Mouse (Mus musculus) cerebellum, adult 9-11 months (tissue): ENCODE measurements at regions not wholly inside any gene's neighbourhood (a gene's known extent, or its start where the extent isn't known, plus 50 kb on each side); places are given as distances from the start of the nearest gene placed in this dataset.

Experiments
- DNase-seq: peaks from one replicate; pipeline ENCODE4 v3.0.0; 2022

DNA sequence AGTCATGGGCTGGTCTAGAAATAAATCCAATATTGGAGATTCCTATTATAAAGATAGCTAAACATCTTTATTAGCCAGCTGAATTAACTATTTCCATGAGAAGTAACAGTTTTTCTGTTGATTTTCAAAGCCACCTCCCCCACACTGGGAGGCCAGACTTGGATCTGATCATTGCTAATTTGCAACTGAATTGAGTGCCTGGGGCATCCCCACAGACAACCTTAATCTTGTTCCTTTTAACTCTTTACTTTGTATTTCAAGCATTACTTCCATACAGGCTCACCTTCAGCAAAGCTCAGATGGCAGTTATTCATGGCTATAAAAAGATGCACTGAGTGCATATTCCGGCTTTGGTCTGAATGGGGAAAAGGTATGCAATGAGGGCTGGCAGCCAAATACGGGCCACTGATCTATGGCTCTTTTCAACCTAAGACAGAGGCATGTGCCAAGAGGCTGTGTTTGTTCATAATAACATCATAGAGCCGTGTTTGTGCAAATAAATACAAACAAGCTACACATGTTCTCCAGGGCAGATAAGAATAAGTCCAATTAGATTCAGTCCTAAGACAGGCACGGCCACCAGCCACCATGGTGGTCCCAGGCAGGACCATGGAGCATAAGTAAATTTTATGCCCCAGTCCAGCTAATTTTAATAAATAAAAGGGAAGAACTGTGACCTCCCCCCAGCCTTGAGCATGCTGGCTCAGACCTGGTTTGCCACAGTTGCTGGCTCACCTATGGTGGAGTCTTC lies 194.5 kb upstream of the Ttc29 start:
- no peak for DNase-seq

DNA sequence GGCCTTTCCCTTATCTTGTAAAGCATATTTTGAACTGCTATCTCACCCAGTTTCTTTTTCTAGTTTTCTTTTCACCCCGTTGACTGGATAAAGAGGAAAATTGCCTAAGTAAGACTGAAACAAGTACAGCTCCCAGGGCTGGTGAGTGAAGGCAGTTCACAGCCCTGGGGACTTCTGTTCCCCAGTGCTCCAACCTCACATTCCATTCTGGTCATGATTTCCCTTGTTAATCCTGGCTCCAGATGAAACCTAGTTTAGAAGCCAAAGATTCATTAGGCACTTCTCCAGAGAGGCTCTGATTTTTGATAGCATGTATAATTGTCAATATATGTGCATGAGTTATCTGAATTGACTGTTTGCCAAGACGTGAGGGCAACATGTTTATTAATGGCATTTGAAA lies 191.6 kb upstream of the Ttc29 start:
- no peak for DNase-seq

DNA sequence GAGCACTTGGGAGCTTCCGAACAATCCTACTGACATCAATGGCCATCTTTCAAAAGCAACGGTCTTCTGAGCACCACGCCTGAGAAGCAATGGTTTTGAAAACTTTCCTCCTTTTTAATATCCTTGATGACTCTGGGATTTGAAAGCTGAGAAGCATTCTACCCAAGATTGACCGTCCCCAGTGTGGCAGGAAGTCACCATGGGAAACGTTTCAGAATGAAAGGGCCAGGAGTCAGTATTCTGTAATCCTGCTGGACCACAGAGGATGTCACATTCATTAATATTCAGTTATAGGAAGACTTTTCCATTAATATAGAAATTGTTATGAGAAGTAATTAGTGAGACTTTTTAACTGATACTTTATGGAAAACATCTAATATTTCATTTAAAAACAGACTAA lies 190.1 kb upstream of the Ttc29 start:
- DNase-seq, result no peak

DNA sequence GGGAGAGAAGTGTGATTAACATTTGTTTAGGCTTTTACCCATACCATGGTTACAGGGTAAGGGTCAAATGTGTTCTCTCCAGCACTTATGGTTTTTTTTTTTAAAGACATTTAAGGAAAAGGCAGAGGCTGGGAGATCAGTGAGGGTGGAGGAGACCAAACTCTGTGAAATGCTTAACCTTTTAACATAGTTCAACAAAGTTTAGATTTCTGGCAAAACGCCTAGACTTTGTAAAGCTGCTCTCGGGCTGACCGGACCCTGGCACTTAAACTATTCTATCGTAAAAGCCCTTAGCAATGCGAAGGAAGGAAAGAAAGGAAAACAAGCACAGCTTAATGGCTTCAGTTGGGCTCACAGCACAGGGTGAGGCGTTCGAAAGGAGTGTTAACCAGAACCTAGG lies 189.6 kb upstream of the Ttc29 start:
- no peak for DNase-seq

DNA sequence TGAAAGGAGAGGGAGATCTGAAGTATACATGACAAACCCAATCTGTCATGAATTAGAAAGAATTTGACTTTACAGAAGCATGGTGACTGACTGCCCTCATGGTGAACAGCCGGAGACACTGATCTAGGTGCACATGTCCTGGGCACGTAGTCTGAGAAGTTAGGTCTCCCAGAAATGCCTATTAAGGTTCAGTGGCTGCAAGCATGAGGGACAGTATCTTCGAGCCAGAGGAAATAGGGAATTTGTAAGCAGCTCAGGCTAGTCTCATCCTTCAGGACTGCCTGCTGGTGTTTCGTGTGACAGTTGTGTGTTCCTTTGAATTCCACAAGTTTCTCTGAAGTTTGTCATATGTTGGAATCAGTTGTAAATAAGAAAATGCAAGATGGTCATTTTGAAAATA lies 189.2 kb upstream of the Ttc29 start:
- no peak for DNase-seq

DNA sequence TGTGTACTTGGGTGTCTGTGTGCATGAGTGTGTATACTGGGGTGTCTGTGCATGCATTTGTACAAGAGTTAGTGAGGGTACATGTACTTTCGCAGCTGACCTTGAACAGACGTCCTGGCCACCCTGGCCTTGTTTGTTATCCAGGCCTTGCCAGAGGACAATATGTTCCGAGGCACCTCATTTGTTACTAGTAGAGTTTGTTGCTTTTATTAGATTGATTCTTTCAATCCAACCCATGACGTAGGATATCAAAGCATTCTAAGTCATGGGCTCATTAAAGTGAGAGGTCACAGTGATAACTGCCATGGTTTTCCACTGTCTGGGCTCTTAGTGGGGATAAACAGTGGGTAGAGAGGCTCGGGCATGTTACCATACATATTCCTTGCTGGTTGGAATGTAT lies 188.1 kb upstream of the Ttc29 start:
- no peak for DNase-seq

DNA sequence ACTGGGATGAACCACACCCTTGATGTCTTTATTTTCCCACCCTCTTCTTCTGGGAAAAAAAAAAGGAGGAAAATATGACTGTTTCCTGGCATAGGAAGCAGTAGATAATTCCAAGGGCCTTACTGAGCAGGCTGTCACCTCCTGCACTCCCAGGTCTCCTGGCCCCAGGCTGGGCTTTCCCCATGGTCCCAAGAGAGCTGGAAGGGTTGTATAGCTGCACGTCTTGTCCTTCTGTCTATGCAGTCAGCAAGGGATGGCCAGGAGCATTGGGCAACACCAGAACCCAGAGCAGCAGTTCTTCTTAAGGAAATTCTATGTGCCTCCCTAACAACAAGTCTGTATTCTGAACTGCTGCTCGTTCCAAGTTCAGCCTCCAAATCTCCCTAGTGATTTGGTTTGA lies 185.7 kb upstream of the Ttc29 start:
- DNase-seq, result no peak

DNA sequence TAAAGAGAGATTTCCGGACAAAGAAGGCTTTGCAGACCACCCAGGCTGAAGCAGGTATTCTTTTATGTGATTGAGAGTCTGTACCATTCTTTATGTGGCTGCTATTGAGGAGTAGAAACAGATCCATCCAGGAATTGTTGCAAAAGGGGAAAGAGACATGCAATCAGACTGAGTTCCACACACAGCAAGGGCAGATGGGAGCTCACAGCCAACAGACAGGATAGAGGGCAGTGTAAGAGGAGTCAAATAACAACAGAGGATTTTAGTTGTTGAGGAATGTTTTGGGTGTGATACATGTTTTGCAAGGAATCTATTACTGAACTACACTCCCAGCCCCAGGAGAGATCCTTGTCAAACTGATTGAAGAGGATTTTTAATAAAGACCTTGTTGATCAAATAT lies 184.2 kb upstream of the Ttc29 start:
- no peak for DNase-seq

DNA sequence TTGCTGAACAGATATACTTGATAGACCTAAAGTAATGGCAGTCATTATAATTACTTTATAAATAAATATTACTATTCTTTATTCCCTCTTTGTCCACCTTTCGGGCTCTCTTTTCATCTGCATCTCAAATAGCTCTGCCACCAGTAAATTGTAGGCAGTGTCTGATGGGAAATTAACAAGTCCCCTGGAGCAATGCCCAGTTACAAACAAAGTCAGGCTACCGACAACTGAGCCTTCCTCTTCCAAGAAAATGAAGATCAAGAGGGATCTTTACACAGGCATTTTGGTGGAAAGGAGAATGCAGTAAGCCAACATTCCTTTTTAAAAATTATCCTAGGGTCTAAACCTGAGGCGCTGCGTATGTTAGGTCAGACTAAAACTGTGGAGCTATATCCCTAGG lies 181.3 kb upstream of the Ttc29 start:
- no peak for DNase-seq

DNA sequence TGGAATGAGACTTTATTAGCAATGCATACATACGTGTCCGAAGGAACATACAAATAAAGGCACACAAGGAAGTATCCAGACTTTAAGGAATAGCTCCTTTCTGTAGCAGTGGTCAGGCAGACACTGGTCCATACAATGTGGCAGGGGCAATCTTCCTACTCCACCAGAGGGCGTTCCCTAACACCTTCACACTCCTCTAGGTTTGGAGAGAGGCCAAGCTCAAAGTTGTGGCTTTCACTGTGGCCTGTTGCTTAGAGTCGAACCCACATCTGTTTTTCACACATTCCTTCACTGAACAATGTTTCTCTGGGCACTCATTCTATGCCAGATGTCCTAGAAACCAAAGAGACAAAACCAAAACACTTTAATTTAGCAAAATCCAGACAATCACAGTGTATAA lies 178.4 kb upstream of the Ttc29 start:
- no peak for DNase-seq

DNA sequence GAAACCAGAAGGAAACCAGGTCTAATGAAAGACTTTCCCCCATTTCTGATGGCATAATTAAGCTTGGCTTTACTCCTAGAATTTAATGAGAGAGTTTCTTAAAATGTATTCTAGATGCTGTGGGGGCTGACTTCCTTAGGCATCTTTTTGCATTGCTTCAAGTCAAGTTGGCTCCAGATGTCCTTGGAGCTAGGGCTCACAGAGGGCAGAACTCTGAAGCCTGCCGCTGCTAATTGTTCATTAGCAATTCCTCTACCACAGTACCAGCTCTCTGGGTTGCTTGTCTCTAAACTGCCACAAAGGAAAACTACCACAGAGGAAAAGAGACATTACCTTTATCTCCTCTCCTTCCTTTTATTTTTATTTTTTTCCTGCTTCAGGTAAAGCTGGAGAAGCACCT lies 175.9 kb upstream of the Ttc29 start:
- no peak for DNase-seq

DNA sequence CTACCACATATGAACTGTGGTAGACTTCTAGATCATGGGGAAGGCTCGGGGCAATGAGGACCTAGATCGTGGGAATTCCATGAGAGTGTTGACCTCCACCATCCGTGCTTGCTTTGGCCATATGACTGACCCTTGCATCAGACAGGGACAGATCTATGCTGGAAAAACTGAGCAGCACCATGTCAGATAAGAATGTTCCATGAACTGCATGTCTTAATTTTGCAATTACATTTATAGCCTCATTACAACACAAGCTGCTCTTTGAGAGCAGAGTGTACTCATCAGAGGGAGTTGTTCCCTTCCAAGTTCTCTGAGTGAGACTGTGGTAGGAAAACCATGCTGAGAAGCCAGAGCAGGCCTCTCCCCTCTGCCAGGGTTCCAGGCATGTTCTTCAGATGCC lies 166.4 kb upstream of the Ttc29 start:
- no peak for DNase-seq

DNA sequence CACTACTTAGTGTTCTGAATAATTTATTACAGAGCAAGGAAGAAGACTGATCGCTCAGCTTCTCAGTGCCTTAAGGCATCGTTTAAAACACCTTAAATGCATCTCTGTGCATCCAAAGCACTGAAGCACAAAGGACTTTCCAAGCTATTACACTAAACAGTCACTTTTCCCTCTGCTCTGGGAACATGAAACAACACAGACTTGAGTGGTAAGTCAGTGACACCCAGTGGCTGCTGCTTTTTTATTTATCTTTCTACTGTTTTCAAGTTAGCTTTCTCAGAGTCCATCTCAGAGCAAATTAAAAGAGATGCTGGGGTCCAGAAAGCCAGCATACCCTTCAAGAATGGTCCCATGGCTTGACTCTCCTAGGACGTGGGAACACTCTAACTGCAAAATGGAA lies 162.3 kb upstream of the Ttc29 start:
- DNase-seq, result no peak

DNA sequence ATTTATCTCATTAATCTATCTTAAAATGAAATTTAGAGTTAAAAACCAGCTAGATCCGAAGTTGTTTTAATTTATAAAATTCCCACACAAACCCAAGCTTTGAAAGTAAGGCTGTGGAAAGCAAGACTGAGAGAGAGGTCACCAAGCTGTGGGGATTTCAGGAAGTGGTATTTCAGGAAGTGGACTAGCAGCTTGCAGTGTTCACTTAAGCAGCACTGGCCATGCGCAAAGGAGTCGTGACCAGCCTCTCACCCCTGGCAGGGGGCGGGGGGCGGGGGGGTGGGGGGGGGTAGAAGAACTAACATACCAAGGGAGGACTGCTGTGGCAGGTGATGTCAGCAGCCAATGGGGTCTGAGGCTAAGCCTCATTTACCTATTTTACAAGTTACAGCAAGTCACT lies 158.7 kb upstream of the Ttc29 start:
- DNase-seq, result no peak

DNA sequence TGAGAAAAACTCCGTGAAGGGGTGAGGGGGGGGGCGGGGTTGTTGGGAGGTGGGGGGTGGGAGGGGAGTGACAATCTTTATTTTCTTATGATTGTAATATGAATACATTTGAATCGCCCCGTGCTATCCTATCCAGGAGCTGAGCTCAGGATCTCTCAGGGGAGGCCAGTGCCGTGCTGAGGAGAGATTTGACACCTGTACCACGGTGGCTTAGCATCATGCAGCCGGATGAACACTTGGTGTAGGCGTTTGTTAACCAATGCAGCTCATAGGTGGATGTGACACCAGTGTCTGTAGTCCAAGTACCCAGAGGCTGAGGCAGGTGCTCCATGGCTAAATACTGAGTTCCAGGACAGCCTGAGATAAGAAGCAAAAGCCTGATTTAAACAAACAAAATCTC lies 158.2 kb upstream of the Ttc29 start:
- no peak for DNase-seq

DNA sequence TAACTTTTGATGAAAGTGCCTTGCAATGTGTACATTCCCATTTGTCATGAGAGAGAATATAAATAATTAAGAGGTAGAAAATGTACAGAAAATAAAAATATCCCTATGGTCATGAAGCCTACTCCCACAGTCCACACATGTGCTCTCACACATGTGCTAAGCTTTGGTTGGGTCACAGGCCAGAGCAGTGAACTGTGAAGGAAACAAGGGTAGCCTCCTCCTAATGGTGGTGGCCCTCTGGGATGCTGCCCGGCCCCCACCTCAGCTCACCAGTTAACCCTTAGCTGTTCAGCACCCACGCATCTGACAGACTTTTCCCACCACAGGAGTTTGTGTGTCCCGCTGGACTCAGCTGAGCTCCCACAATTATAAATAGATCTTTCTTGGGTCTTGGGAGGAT lies 157.6 kb upstream of the Ttc29 start:
- DNase-seq, result no peak

DNA sequence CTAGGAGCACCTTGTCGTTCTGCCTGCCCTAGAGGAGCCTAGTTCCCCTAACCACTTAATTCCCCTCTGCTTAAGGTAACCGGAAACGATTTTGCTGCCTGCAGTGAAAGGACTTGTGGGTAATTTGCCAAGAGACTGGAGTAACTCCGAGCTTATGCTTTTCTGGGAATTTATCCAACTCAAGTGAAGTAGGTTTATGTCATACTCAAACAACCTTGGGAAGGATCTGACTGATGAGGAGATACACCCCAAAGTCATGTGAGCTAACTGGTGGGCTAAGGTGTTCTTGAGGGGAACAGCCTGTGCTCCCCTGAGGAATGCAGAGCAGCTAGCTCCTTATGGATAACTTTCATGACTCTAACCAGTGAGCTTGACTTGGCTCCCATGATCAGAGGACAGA lies 155.7 kb upstream of the Ttc29 start:
- no peak for DNase-seq

DNA sequence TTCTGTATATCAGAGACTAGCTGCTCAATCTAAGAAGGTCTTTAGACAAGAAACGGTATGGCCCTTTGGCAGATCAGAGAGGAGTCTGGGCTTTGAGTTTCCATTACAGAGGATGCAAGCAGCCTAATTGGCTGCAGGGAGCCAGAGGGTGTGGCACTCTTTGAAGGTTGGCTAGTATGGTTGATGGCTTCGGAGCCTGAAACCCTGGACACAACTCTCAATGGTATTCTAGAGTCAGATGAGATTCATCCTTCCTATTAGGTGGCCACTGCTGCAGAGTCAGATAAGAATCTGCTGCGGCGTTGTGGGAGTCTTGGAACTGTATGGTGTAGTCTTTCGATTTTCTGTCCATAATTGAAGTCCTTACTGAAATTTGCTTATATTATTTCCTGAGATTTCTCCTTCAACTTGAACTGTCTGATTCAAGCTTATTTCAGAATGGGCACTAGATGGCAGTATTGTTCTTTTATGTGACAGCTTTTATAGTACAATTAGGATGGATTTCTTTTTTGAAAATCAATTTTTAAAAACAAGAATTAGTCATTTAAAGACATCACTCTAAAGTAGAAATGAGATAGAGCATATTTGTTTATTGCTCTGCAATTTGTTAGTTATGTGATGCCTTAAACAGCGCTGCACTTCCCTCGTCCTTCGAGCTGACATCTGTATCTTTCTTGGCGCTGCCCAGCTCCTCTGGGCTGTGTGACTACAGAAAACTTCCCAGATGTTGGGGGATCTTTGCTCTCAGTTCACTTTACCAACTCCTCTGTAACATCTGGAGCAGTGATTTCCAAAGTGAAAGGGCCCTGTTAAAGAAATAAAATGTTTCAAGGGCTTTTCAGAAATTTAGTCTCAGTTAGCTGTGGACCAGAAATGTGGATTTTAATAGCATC lies 151.0 kb upstream of the Ttc29 start:
- DNase-seq, result no peak

DNA sequence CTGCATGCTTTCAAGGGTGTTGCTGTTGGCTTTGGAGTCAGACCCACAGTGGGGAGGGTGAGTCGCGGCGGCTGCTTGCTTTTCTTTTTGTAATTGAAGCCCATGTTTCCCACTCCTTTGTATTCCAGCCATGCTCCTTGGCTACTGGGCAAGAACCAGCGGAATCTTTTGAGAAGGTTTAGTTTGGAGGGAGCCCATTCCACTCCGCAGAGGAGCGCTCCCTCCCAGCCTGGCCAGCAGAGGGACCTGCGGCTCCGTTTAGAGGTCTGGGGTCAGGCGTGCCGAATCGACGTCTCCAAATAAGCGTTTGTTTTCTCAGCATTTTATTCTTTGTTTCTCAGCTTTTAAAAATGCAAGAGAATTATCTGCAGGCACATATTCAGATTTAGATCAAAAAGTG lies 149.6 kb upstream of the Ttc29 start:
- peak; percentile 9 for DNase-seq

DNA sequence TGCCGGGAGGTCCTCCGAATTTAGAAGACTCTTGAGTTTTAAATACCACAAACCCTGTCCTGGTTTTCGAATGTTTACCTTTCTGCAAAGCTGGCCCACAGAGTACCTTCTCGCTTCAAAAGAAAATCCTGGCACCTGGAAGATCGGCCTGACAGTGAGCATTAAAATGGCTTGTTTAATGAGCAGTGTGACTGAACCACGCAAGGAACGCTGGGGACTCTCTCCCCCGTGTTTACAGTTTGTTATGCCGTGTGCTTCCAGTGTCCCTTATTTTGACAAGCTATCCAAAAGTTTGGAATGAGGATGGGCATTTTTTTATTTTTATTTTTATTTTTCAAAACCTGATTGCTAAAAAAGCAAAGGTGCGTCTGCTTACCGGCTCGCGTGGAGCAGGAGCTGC lies 148.9 kb upstream of the Ttc29 start:
- no peak for DNase-seq

DNA sequence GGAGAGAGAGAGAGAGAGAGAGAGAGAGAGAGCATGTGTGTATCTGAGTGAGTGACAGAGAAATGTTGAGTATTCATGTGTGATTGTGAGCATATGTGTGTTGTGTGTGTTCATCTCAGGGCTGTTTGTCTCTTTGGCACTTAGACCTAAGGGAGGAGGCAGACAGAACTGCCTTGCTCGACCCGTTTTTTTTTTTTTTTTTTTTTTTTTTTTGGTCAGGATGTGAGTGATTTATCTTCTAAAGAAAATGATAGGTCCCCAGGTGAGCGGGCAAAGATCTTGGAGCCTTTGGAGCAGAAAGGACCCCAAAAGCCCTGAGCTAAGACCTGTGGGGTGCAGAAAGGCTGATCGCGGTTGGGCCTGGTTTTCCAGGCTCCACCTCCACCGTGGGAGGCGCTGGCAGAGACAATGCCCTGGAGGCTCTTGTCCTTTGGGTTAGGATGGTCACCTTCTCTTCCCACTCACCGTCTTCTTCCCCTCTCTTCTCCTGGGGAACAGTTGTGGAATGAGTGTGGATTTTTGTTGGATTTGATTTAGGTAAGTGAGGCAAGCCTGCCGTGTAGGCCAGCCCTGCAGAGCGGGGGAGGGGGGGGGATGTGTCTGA lies 147.1 kb upstream of the Ttc29 start:
- DNase-seq, result no peak

DNA sequence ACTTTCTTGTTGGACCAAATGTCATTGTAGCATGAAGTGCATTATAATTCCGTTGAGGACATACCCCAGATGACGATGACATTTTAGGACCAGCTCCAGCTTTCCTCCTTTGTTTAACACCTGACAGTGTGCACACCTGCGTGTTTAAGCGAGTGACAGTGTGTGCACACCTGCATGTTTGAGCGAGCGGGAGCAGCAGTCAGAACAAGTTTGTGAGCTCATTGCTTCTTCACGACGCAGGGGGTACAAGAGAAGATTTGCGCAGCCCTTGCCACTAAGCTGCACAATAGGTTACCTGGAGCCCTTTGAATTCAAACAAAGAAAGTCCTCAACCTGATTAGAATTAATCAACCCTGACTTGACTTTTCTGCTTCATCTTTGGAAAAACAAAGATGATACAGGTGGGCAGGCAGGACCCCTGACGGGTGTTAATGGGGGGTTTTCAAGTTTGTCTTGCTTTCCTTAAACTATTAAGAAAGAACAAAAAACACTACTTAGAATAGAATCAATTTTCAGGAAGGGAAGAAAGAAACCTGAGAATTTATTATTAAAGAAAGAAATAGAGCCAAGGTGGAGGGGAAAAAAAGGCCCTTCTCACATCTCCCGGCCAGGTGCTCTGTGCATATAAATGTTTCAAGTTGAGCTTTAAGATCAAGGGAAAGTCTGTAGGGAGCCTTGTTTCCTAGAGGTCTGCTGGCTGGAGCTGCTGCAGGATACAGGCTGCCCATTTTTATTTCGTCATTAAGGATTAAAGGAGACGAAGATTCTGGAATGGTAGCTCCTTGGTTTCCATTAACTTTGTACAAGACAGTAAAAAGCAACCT lies 144.8 kb upstream of the Ttc29 start:
- DNase-seq, result no peak

DNA sequence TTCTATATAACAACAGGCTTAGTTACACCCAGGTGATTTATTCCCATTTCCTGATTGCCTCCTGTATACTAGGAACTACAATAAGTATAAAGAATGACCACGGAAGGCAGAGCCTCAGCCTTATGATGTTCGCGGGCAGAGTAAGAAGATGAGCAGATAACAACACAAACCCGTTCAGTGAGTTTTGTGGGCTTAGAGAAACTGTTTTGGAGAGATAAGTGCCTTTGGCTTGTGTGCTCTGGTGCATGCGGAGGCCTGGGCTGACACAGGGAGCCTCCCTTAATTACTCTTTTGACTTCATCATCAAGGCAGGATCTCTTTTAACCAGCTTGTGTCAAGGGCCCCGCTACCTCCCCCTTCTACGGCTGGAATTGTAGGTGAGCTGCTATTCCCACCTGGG lies 139.3 kb upstream of the Ttc29 start:
- no peak for DNase-seq
